ENCODE assay signal across 20 mouse cellular contexts in genomic region chr3:109537686-109538085, GRCm38 (mm10).
A peak's percentile ranks its signal among the peaks of the same experiment; 100 is the strongest.
DNase-seq lines count a peak whose midpoint lies in the region; ATAC-seq and TF ChIP-seq lines count a peak whose summit lies in the region.
"Had no signal": no experiment of that assay in that cellular context is flagged by ENCODE, and none has a peak within 500 bp of the region (broad histone marks: within the 10 kb centered on the region; RNA-seq: fewer than 3 reads in every experiment).

No protein-coding gene starts in this region.

- H3K9me3 ChIP-seq in kidney, embryonic 14.5 days (ENCODE audit: control insufficient read depth, low read length): no peaks in the 10 kb centered on the region
- H3K9me3 ChIP-seq: embryonic facial prominence, embryonic 12.5 days; forebrain, embryonic 12.5 days; heart, embryonic 12.5 days; hindbrain, embryonic 10.5 days had no signal

- WGBS in kidney, adult 2 months: 35% methylated on average over 3 of the region's 3 CpGs
- 72% methylated on average over 3 of the region's 3 CpGs for WGBS in kidney, embryonic 14.5 days

- peak overlapping the region; percentile 99 for H3K27ac ChIP-seq in kidney, adult 2 months (ENCODE audit: insufficient read depth, low read depth, low read length)
- H3K27ac ChIP-seq in kidney, embryonic 14.5 days (ENCODE audit: low read depth, low read length): peak overlapping the region; percentile 13; the same call in 1 of the 2 replicates
- H3K27ac ChIP-seq: embryonic facial prominence, embryonic 12.5 days; forebrain, embryonic 12.5 days; heart, adult 2 months; hindbrain, embryonic 10.5 days; hindbrain, embryonic 14.5 days had no signal

- no peaks in the 10 kb centered on the region for H3K27me3 ChIP-seq in kidney, adult 2 months (replicated peaks; ENCODE audit: control insufficient read depth, insufficient read depth, low read length)
- H3K27me3 ChIP-seq in kidney, embryonic 14.5 days (ENCODE audit: control insufficient read depth, insufficient read depth, low read length): no peaks in the 10 kb centered on the region
- H3K27me3 ChIP-seq: embryonic facial prominence, embryonic 12.5 days; forebrain, embryonic 12.5 days; heart, embryonic 12.5 days had no signal

- ATAC-seq in kidney, embryonic 14.5 days (ENCODE audit: low FRiP score, low TSS enrichment): no peak
- ATAC-seq in megakaryocyte-erythroid progenitor cell, adult 5-6 weeks (replicated peaks; ENCODE audit: low FRiP score, low TSS enrichment, poor library complexity, severe bottlenecking): no peak
- ATAC-seq: CD4-positive, CD25-positive, alpha-beta regulatory T cell, adult 4 months; forebrain, embryonic 16.5 days had no signal

- no peak overlapping the region for H3K4me2 ChIP-seq in kidney, embryonic 14.5 days (replicated peaks; ENCODE audit: low read depth, low read length)
- H3K4me2 ChIP-seq: embryonic facial prominence, embryonic 12.5 days; forebrain, embryonic 12.5 days; heart, embryonic 12.5 days; hindbrain, embryonic 14.5 days had no signal

- H3K4me1 ChIP-seq in kidney, adult 2 months (ENCODE audit: control insufficient read depth, insufficient read depth, low read length): peaks cover 19% of the 10 kb centered on the region
- no peaks in the 10 kb centered on the region for H3K4me1 ChIP-seq in kidney, embryonic 14.5 days (ENCODE audit: control insufficient read depth, insufficient read depth, low read length)
- H3K4me1 ChIP-seq: embryonic facial prominence, embryonic 12.5 days; forebrain, embryonic 12.5 days; heart, embryonic 12.5 days; hindbrain, embryonic 10.5 days had no signal

- TF ChIP-seq CTCF in kidney, adult 2 months (conservative IDR thresholded peaks at IDR 0.05; ENCODE audit: insufficient read depth, insufficient read length, low read depth, low read length): no peak

- no peak for TF ChIP-seq POLR2A in kidney, adult 2 months (IDR thresholded peaks at IDR 0.05; ENCODE audit: low read depth, low read length)

- peak; percentile 88 for DNase-seq in kidney, adult 2 months
- no peak for DNase-seq in kidney, postnatal 4 days
- peak; percentile 10 for DNase-seq in kidney, postnatal 10 days
- DNase-seq in spleen, postnatal 36 days (ENCODE audit: low spot score in 2 of 2): no peak
- DNase-seq in spleen, adult 12 weeks (ENCODE audit: low spot score): no peak
- DNase-seq: adrenal gland, postnatal 25 days; cerebellum, adult 2 months; cerebellum, postnatal 10 days; gastrocnemius, postnatal 10 days; heart, adult 2 months had no signal

- no peaks in the 10 kb centered on the region for H3K36me3 ChIP-seq in kidney, adult 2 months (ENCODE audit: control insufficient read depth, insufficient read depth, low read length)
- no peaks in the 10 kb centered on the region for H3K36me3 ChIP-seq in kidney, embryonic 14.5 days (ENCODE audit: control insufficient read depth, insufficient read depth, low read length)
- H3K36me3 ChIP-seq: embryonic facial prominence, embryonic 12.5 days; forebrain, embryonic 12.5 days; G1E; heart, embryonic 12.5 days; hindbrain, embryonic 10.5 days had no signal

- no peak overlapping the region for H3K9ac ChIP-seq in kidney, embryonic 14.5 days (ENCODE audit: low read depth, low read length)
- H3K9ac ChIP-seq: embryonic facial prominence, embryonic 12.5 days; forebrain, embryonic 12.5 days; heart, embryonic 12.5 days; hindbrain, embryonic 14.5 days had no signal

- H3K4me3 ChIP-seq in kidney, adult 2 months (ENCODE audit: insufficient read depth, low read depth, low read length): no peak overlapping the region
- no peak overlapping the region for H3K4me3 ChIP-seq in kidney, embryonic 14.5 days (ENCODE audit: low read length)
- H3K4me3 ChIP-seq: embryonic facial prominence, embryonic 12.5 days; forebrain, embryonic 12.5 days; heart, adult 2 months; heart, embryonic 12.5 days; hindbrain, embryonic 10.5 days had no signal

Comparison
In these comparisons a context has a peak if more than half of its experiments do, and no peak if none do; other contexts are left out.
1. DNase-seq: peak in kidney, adult 2 months (single experiment) and kidney, postnatal 10 days (single experiment); none in kidney, postnatal 4 days (0 of 2), spleen, postnatal 36 days (0 of 2) and spleen, adult 12 weeks (single experiment).